In the genomic region with DNA sequence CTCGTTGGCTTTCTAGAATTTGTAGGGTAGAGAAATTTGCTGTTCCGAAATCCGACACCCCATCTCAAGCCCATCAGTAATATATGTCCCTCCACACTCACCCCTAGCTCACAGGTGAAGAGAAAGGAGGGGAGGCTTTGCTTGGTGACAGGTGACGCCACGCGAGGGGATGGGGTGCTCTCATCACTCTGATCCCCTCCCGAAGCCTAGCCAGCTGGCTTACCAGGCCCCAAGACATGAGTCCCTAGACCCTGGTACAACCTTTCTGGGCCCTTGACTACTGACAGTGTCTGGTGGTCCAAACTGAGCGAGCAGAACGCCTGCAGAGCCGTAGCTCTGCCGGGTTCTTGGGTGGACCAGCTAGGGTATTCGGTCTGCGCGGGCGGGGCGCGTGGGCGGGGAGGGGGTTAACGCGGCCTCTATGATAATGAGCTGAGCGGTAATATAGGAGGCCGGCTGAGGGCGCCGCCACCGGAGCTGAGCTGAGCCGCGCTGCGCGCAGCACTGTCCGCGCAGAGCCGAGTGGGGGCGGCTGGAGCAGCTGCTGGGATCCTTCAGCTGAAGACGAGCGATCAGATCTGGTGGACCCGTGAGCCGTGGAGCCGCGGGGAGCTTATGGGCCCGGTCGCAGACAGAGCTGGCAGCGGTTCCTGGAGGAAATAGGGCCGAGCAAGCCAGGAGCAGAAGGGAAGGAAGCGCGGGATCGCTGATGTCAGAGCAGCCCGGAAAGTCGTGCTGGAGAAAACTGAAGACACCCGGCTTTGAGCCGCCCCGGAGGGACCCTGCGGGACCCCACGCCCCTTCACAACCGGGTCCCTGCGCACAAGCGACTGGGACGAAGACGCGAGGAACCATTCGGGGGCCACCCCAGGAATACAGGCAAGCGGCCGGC, we compare ENCODE assay signal across 8 mouse cellular contexts. TPM values are rescaled to one million over a fixed set of nuclear protein-coding genes. Genes with fewer than 3 reads are reported as not detected.
DNase-seq lines count a peak whose midpoint lies in the region; ATAC-seq and TF ChIP-seq lines count a peak whose summit lies in the region.

No protein-coding gene starts in this region.

- no peaks in the 10 kb centered on the region for H3K27me3 ChIP-seq in Patski
- no peaks in the 10 kb centered on the region for H3K27me3 ChIP-seq in hindbrain, embryonic 10.5 days (ENCODE audit: insufficient read depth, poor library complexity, severe bottlenecking)
- H3K27me3 ChIP-seq in lung, embryonic 16.5 days (ENCODE audit: control insufficient read depth, insufficient read depth, low read depth, low read length): no peaks in the 10 kb centered on the region

- peak overlapping the region; percentile 83 for H3K9ac ChIP-seq in lung, embryonic 16.5 days (ENCODE audit: low read length)

- POLR2A ChIA-PET in Patski (lab: Charles Lee): interaction anchor here (0.7 to 1.7 kb wide), 3 partner anchors 10 to 118 kb away, joined by 4 read pairs; no protein-coding TSS in a partner anchor

- no peak for DNase-seq in Patski (ENCODE audit: low read depth, low spot score)
- peak; percentile 94 to 96 for DNase-seq in cerebellum, postnatal 10 days
- peak; percentile 81 to 93 for DNase-seq in frontal cortex, adult 2 months (ENCODE audit: extremely low spot score in 1 of 2, low spot score in 1 of 2)
- DNase-seq in hindbrain, embryonic 10.5 days (ENCODE audit: low spot score): peak; percentile 89
- DNase-seq in layer of hippocampus, postnatal 10 days (ENCODE audit: low spot score in 2 of 2): peak; percentile 85 to 91
- DNase-seq in retina, adult 2 months (ENCODE audit: low read depth, low spot score): peak; percentile 74
- DNase-seq in thymus, postnatal 14 days: peak; percentile 50

- peak; percentile 91 for ATAC-seq in Patski
- peak; percentile 94 for ATAC-seq in lung, embryonic 16.5 days (ENCODE audit: low read depth)

- peak overlapping the region; percentile 93 for H3K27ac ChIP-seq in hindbrain, embryonic 10.5 days
- peak overlapping the region; percentile 87 for H3K27ac ChIP-seq in lung, embryonic 16.5 days (ENCODE audit: low read length)

- H3K4me2 ChIP-seq in lung, embryonic 16.5 days (ENCODE audit: low read depth, low read length): peak overlapping the region; percentile 87

- no peaks in the 10 kb centered on the region for H3K36me3 ChIP-seq in hindbrain, embryonic 10.5 days
- no peaks in the 10 kb centered on the region for H3K36me3 ChIP-seq in lung, embryonic 16.5 days (ENCODE audit: control insufficient read depth, insufficient read depth, low read length)

- H3K9me3 ChIP-seq in hindbrain, embryonic 10.5 days: no peaks in the 10 kb centered on the region
- H3K9me3 ChIP-seq in lung, embryonic 16.5 days (ENCODE audit: control insufficient read depth, low read length): no peaks in the 10 kb centered on the region

- CTCF ChIA-PET in Patski (lab: Charles Lee): interaction anchor here (0.7 to 4.0 kb wide), 18 partner anchors 12 to 211 kb away, joined by 3 to 27 read pairs (median 4); no protein-coding TSS in a partner anchor

- H3K4me3 ChIP-seq in hindbrain, embryonic 10.5 days: peak overlapping the region; percentile 94
- peak overlapping the region; percentile 84 for H3K4me3 ChIP-seq in lung, embryonic 16.5 days (ENCODE audit: low read length)

- peaks cover 62% of the 10 kb centered on the region for H3K4me1 ChIP-seq in hindbrain, embryonic 10.5 days (replicated peaks)
- H3K4me1 ChIP-seq in lung, embryonic 16.5 days (replicated peaks; ENCODE audit: control insufficient read depth, insufficient read depth, low read length): peaks cover 28% of the 10 kb centered on the region

- in situ Hi-C loops in Patski (cut with MboI; ENCODE audit: low pct_unique_long_range_greater_than_20kb): loop anchor here (5.0 to 10.0 kb wide), 4 partner anchors 43 to 1225 kb away; no protein-coding TSS in a partner anchor

- no peak for TF ChIP-seq CTCF in Patski (IDR thresholded peaks at IDR 0.05)

- WGBS in hindbrain, embryonic 10.5 days: 1% methylated on average over 62 of the region's 62 CpGs
- under 1% methylated on average over 62 of the region's 62 CpGs for WGBS in lung, embryonic 16.5 days

RNA-seq across cellular contexts. Expression of gene Plxna2, which starts 1.6 kb away (rescaled TPM):
- 26.2 TPM for polyA plus RNA-seq in Patski (2021)
- 26.9 and 30.7 TPM in 2 replicates for polyA plus RNA-seq in frontal cortex, adult 2 months (2012; rRNA removed)
- polyA plus RNA-seq in hindbrain, embryonic 10.5 days (2016; fragmentation: Nextera tagmentation; extraction: Ambion mirVana): 17.5 and 23.9 TPM in 2 replicates
- total RNA-seq in layer of hippocampus, postnatal 10 days (2021): 10 to 100 TPM; 92.8 to 94.8 TPM
- 10.4 and 10.6 TPM in 2 replicates for polyA plus RNA-seq in lung, embryonic 16.5 days (2015; fragmentation: Nextera tagmentation; extraction: Ambion mirVana)
